In the genomic region with DNA sequence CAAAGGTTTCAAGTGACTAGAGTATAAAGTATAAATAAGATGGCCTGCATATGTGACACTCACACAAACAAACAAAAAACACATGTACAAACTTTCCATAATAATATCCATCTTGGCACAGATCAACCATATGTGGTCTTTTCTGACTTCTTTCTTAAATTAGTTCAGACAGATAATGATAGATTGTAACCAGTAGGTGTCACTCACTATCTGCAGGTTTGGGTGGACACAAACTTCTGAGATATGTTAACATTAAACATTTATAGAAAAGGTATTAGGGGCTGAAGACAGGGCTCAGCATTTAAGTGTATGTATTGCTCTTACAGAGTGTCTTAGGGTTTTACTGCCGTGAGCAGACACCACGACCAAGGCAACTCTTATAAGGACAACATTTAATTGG, we compare ENCODE assay signal across 20 mouse cellular contexts. TPM values are rescaled to one million over a fixed set of nuclear protein-coding genes. Genes with fewer than 3 reads are reported as not detected.
A peak's percentile ranks its signal among the peaks of the same experiment; 100 is the strongest.
DNase-seq lines count a peak whose midpoint lies in the region; ATAC-seq and TF ChIP-seq lines count a peak whose summit lies in the region.
"Had no signal": no experiment of that assay in that cellular context is flagged by ENCODE, and none has a peak within 500 bp of the region (broad histone marks: within the 10 kb centered on the region; RNA-seq: fewer than 3 reads in every experiment).

No protein-coding gene starts in this region.

- no peak overlapping the region for H3K27ac ChIP-seq in embryonic facial prominence, embryonic 14.5 days (replicated peaks; ENCODE audit: low read depth, low read length)
- no peak overlapping the region for H3K27ac ChIP-seq in embryonic facial prominence, embryonic 10.5 days (replicated peaks)
- H3K27ac ChIP-seq in layer of hippocampus, adult 2 months = no peak overlapping the region
- H3K27ac ChIP-seq in midbrain, postnatal 0 days (ENCODE audit: low read depth, low read length) = no peak overlapping the region
- no peak overlapping the region for H3K27ac ChIP-seq in midbrain, embryonic 10.5 days (replicated peaks)
- H3K27ac ChIP-seq: forebrain, embryonic 15.5 days; hindbrain, embryonic 14.5 days; neural tube, embryonic 13.5 days had no signal

- peak; percentile 75 for TF ChIP-seq CTCF in layer of hippocampus, adult 2 months (conservative IDR thresholded peaks at IDR 0.05)
- TF ChIP-seq CTCF in midbrain, postnatal 0 days (IDR thresholded peaks at IDR 0.05) = peak; percentile 63

- DNase-seq in embryonic facial prominence, embryonic 14.5 days (ENCODE audit: low spot score) = peak; percentile 34
- no peak for DNase-seq in embryonic facial prominence, embryonic 10.5 days (ENCODE audit: low spot score)
- no peak for DNase-seq in layer of hippocampus, adult 2 months (ENCODE audit: low spot score in 2 of 2)
- no peak for DNase-seq in layer of hippocampus, adult 11-12 months (ENCODE audit: low spot score)
- DNase-seq in midbrain, postnatal 0 days (ENCODE audit: low spot score) = no peak
- no peak for DNase-seq in midbrain, embryonic 10.5 days (ENCODE audit: low spot score)
- DNase-seq: B cell, adult 2 months; cerebellum, postnatal 14 days; gastrocnemius, postnatal 14 days; heart, postnatal 10 days; kidney, adult 11 months; kidney, postnatal 10 days; liver; right cerebral cortex, postnatal 14 days had no signal

- no peak overlapping the region for H3K9ac ChIP-seq in embryonic facial prominence, embryonic 14.5 days (ENCODE audit: low read depth, low read length)
- H3K9ac ChIP-seq in midbrain, postnatal 0 days (replicated peaks; ENCODE audit: low read length, poor library complexity, severe bottlenecking) = no peak overlapping the region
- H3K9ac ChIP-seq: forebrain, embryonic 15.5 days; hindbrain, embryonic 14.5 days; neural tube, embryonic 13.5 days had no signal

- H3K4me1 ChIP-seq in embryonic facial prominence, embryonic 14.5 days (ENCODE audit: control insufficient read depth, insufficient read depth, low read length) = no peaks in the 10 kb centered on the region
- no peaks in the 10 kb centered on the region for H3K4me1 ChIP-seq in embryonic facial prominence, embryonic 10.5 days
- no peaks in the 10 kb centered on the region for H3K4me1 ChIP-seq in midbrain, postnatal 0 days (ENCODE audit: insufficient read depth, low read length)
- H3K4me1 ChIP-seq in midbrain, embryonic 10.5 days = no peaks in the 10 kb centered on the region
- H3K4me1 ChIP-seq: forebrain, embryonic 15.5 days; neural tube, embryonic 13.5 days had no signal

- WGBS in embryonic facial prominence, embryonic 14.5 days = 76% methylated on average over 2 of the region's 2 CpGs
- 81% methylated on average over 2 of the region's 2 CpGs for WGBS in embryonic facial prominence, embryonic 10.5 days
- WGBS in midbrain, postnatal 0 days = 76% methylated on average over 2 of the region's 2 CpGs
- 87% methylated on average over 2 of the region's 2 CpGs for WGBS in midbrain, embryonic 10.5 days

- peaks cover 4% of the 10 kb centered on the region for H3K36me3 ChIP-seq in embryonic facial prominence, embryonic 14.5 days (ENCODE audit: control insufficient read depth, insufficient read depth, low read length)
- peaks cover 6% of the 10 kb centered on the region for H3K36me3 ChIP-seq in embryonic facial prominence, embryonic 10.5 days (replicated peaks)
- peaks cover 7% of the 10 kb centered on the region for H3K36me3 ChIP-seq in midbrain, postnatal 0 days (ENCODE audit: insufficient read depth, low read length)
- peaks cover 5% of the 10 kb centered on the region for H3K36me3 ChIP-seq in midbrain, embryonic 10.5 days

- no peaks in the 10 kb centered on the region for H3K27me3 ChIP-seq in embryonic facial prominence, embryonic 14.5 days (replicated peaks; ENCODE audit: control insufficient read depth, insufficient read depth, low read length)
- H3K27me3 ChIP-seq in embryonic facial prominence, embryonic 10.5 days (replicated peaks; ENCODE audit: low read depth, poor library complexity, severe bottlenecking) = no peaks in the 10 kb centered on the region
- no peaks in the 10 kb centered on the region for H3K27me3 ChIP-seq in midbrain, postnatal 0 days (ENCODE audit: insufficient read depth, low read length)
- H3K27me3 ChIP-seq in midbrain, embryonic 10.5 days (ENCODE audit: low read depth, poor library complexity, severe bottlenecking) = no peaks in the 10 kb centered on the region
- H3K27me3 ChIP-seq: forebrain, embryonic 15.5 days; megakaryocyte, embryonic 14.5 days; neural tube, embryonic 13.5 days had no signal

- ATAC-seq in embryonic facial prominence, embryonic 14.5 days (ENCODE audit: low read depth) = no peak
- ATAC-seq in midbrain, postnatal 0 days (ENCODE audit: low FRiP score) = no peak
- no peak for ATAC-seq in cerebellum, adult (ENCODE audit: insufficient number of reproducible peaks, low FRiP score, low TSS enrichment)
- ATAC-seq: forebrain, embryonic 15.5 days had no signal

- no peaks in the 10 kb centered on the region for H3K9me3 ChIP-seq in embryonic facial prominence, embryonic 14.5 days (ENCODE audit: control insufficient read depth, low read length)
- no peaks in the 10 kb centered on the region for H3K9me3 ChIP-seq in embryonic facial prominence, embryonic 10.5 days
- H3K9me3 ChIP-seq in midbrain, postnatal 0 days (ENCODE audit: low read length) = no peaks in the 10 kb centered on the region
- no peaks in the 10 kb centered on the region for H3K9me3 ChIP-seq in midbrain, embryonic 10.5 days (replicated peaks)
- H3K9me3 ChIP-seq: forebrain, embryonic 15.5 days; megakaryocyte, embryonic 14.5 days; neural tube, embryonic 13.5 days had no signal

- no peak overlapping the region for H3K4me3 ChIP-seq in embryonic facial prominence, embryonic 14.5 days (ENCODE audit: low read depth, low read length)
- H3K4me3 ChIP-seq in embryonic facial prominence, embryonic 10.5 days = no peak overlapping the region
- no peak overlapping the region for H3K4me3 ChIP-seq in layer of hippocampus, adult 2 months
- no peak overlapping the region for H3K4me3 ChIP-seq in midbrain, postnatal 0 days (ENCODE audit: low read depth, low read length)
- H3K4me3 ChIP-seq in midbrain, embryonic 10.5 days = no peak overlapping the region
- H3K4me3 ChIP-seq: forebrain, embryonic 15.5 days; neural tube, embryonic 13.5 days had no signal

- no peak overlapping the region for H3K4me2 ChIP-seq in embryonic facial prominence, embryonic 14.5 days (ENCODE audit: low read depth, low read length)
- H3K4me2 ChIP-seq in midbrain, postnatal 0 days (ENCODE audit: low read depth, low read length, poor library complexity, severe bottlenecking) = no peak overlapping the region
- H3K4me2 ChIP-seq: forebrain, embryonic 15.5 days; hindbrain, embryonic 14.5 days; neural tube, embryonic 13.5 days had no signal

RNA-seq across cellular contexts. Expression of a gene that starts 18.7 kb away (rescaled TPM):
- polyA plus RNA-seq in embryonic facial prominence, embryonic 14.5 days (2014; fragmentation: Nextera tagmentation; extraction: Ambion mirVana) = 46.2 and 54.1 TPM in 2 replicates
- polyA plus RNA-seq in embryonic facial prominence, embryonic 10.5 days (2016; fragmentation: Nextera tagmentation; extraction: Ambion mirVana) = 48.5 and 56.7 TPM in 2 replicates
- total RNA-seq in layer of hippocampus, adult 2 months (2021) = 10 to 100 TPM; 54.2 to 54.9 TPM
- total RNA-seq in midbrain, postnatal 0 days (2014; rRNA removed) = 16.5 and 21.3 TPM in 2 replicates
- 55.4 and 58.3 TPM in 2 replicates for polyA plus RNA-seq in midbrain, postnatal 0 days (2015; fragmentation: Nextera tagmentation; extraction: Ambion mirVana)
- polyA plus RNA-seq in midbrain, embryonic 10.5 days (2016; fragmentation: Nextera tagmentation; extraction: Ambion mirVana) = 59.2 and 59.5 TPM in 2 replicates

RNA-seq across cellular contexts. Expression of a gene that starts 21.8 kb away (rescaled TPM):
- 32.3 and 32.7 TPM in 2 replicates for polyA plus RNA-seq in embryonic facial prominence, embryonic 14.5 days (2014; fragmentation: Nextera tagmentation; extraction: Ambion mirVana)
- polyA plus RNA-seq in embryonic facial prominence, embryonic 10.5 days (2016; fragmentation: Nextera tagmentation; extraction: Ambion mirVana) = 0.85 and 0.87 TPM in 2 replicates
- total RNA-seq in layer of hippocampus, adult 2 months (2021) = 1 to 10 TPM; 1.3 to 1.4 TPM
- total RNA-seq in midbrain, postnatal 0 days (2014; rRNA removed) = 15.0 and 15.9 TPM in 2 replicates
- polyA plus RNA-seq in midbrain, postnatal 0 days (2015; fragmentation: Nextera tagmentation; extraction: Ambion mirVana) = 21.4 and 22.4 TPM in 2 replicates
- polyA plus RNA-seq in midbrain, embryonic 10.5 days (2016; fragmentation: Nextera tagmentation; extraction: Ambion mirVana) = 1.4 and 2.2 TPM in 2 replicates
- total RNA-seq: ES-E14 had no signal

RNA-seq across cellular contexts. Expression of a gene that starts 26.2 kb away (rescaled TPM):
- 71.3 and 83.2 TPM in 2 replicates for polyA plus RNA-seq in embryonic facial prominence, embryonic 14.5 days (2014; fragmentation: Nextera tagmentation; extraction: Ambion mirVana)
- 98.5 and 99.8 TPM in 2 replicates for polyA plus RNA-seq in embryonic facial prominence, embryonic 10.5 days (2016; fragmentation: Nextera tagmentation; extraction: Ambion mirVana)
- 10 to 100 TPM; 23.5 to 28.6 TPM for total RNA-seq in layer of hippocampus, adult 2 months (2021)
- 51.9 TPM in 2 replicates for total RNA-seq in midbrain, postnatal 0 days (2014; rRNA removed)
- 74.3 and 79.3 TPM in 2 replicates for polyA plus RNA-seq in midbrain, postnatal 0 days (2015; fragmentation: Nextera tagmentation; extraction: Ambion mirVana)
- polyA plus RNA-seq in midbrain, embryonic 10.5 days (2016; fragmentation: Nextera tagmentation; extraction: Ambion mirVana) = 94.6 and 109 TPM in 2 replicates
